Mouse (Mus musculus) cerebellum, postnatal 36 days (tissue): ENCODE results near the gene Olfr398.

ENCODE experiments used
- DNase-seq, 2 experiments: peaks; one replicate each; pipeline ENCODE4 v3.0.0; 2021 to 2022; ENCODE audit warnings: mixed read lengths in 2 of 2

Olfr398 gene

DNA sequence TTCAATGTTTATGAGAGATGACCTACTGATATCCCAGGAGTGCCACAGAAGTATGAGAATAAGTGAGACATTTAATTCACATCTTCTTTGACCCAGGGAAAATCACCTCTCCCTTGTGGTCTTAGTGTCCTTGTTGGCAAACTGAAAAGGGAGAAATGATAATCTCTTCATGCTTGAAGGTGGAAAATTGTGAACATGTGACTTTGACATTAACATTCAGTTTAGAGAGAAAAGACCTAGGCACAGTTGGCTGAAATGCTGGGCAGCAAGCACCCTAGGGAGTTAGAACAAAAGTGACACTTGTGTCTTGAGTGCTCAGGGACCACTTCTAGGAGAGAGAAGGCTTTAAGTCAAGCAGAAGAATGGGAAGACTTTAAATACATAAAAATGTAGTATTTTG, at the start of gene Olfr398:
Olfr398 (minus strand) TSS at position 101 of the 400 bp plus-strand sequence.
- no peak for DNase-seq

DNA sequence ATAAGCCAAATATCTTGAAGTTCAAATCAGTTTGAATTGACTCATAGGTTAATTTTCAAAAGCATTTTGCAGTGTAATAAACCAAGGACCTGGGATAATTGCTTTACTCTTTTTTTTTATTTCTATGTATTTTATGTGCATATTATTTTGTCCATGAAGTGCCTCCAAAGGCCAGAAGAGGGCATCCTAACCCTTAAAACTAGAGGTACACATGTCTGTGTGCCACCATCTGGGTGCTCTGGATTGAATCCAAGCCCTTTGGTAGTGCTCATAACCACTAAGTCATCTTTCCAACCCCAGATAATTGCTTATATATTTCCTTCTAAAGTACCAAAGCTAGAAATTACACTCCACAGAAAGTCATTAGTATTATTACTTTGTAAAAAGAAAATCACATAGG, 2.9 kb upstream of the Olfr398 start:
- DNase-seq, result peak; percentile 6 to 8

DNA sequence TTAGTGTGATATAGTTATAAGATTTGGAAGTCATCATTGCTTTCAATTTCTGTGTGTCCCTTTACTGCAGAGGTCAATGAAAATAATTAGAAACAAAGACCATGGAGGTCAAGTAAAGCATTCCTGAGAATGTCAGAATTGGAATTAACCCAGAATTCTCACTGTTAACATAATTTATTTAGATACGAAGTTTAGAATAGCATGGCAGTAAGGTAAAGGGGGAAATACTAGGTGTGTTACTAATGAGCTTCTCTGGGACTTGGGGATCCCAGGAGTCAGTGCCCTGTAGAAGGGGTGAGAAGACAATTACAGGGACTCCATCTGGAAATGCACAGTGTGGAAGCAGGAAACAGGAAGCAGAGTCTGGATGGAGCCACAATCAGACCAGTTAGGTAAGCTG, 29.7 kb downstream of the Olfr398 start, which contains the start of gene Olfr397:
Olfr397 (plus strand) TSS at position 301 of the 400 bp plus-strand sequence.
- no peak for DNase-seq

DNA sequence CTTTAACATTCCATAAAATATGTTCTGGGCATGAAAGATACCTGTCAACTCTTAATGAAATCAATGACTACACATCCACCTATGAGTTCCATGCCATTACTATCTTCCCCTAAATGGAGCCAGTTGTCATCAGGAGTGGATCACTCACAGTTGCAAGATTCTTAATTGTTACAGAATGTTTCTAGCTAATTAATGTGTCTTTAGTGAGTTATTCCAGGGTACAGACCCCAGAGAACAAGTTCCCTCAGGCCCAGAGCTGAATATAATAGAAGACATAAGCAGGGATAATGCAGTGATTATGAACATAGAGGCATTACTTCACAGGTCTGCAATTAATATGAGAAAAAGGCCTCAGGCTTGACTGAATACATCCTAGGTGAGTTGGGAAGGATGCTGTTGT, 53.8 kb downstream of the Olfr398 start, which contains the start of gene Olfr23:
Olfr23 (plus strand) TSS at position 301 of the 400 bp plus-strand sequence.
- no peak for DNase-seq
